Mouse (Mus musculus): ENCODE data around the gene Trappc2l.
A peak's percentile ranks its signal among the peaks of the same experiment; 100 is the strongest.

DNA sequence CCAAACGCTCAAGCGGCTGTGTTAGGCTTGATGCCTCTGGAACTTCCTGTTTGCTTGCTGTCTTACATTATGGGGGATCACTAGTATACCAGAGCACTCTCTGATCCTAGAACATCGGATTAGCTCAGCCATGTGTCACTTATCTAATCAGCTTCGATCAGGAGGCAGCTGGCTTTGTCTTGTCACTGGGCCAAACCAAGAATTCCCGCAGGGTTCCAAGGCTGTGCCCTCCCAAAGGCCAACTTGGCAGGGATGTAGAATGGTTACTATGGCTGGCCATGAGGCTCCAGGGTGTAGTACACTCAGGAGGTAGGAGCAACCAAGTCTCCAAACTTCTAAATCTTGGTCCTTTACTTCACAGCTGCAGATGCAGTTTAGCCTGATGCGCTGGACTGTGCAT lies 44.7 kb upstream of the Trappc2l start:
- TF ChIP-seq TAL1 (conservative IDR thresholded peaks at IDR 0.05; ENCODE audit: low read depth, low read length) (0 out of 2 replicates have a peak, but pooled peaks have one; percentile 15), CTCF (IDR thresholded peaks at IDR 0.05; ENCODE audit: low read depth, low read length) (no peak), GATA1 (IDR thresholded peaks at IDR 0.05; ENCODE audit: borderline replicate concordance, low read length) (no peak), POLR2AphosphoS5 (IDR thresholded peaks at IDR 0.05; ENCODE audit: insufficient replicate concordance, low read depth, low read length) (no peak; the same call in 1 of the 2 replicates), GATA2 (IDR thresholded peaks at IDR 0.05; ENCODE audit: borderline replicate concordance, low read depth, low read length) (no peak)

Data from G1E (cell line).